Mouse (Mus musculus): ENCODE data around the gene E130208F15Rik. TPM values are rescaled to one million over a fixed set of nuclear protein-coding genes. Genes with fewer than 3 reads are reported as not detected.

The E130208F15Rik gene
- polyA plus RNA-seq, 1 experiment from 2014 or later = not detected

- 44% methylated on average over 2 of the region's 2 CpGs for WGBS
- H3K9ac ChIP-seq (ENCODE audit: low read depth, low read length) = no peak overlapping the region
- H3K4me2 ChIP-seq (replicated peaks; ENCODE audit: low read depth, low read length) = no peak overlapping the region
- H3K27ac ChIP-seq (ENCODE audit: low read depth, low read length) = no peak overlapping the region
- H3K27me3 ChIP-seq (ENCODE audit: control insufficient read depth, insufficient read depth, low read length) = no peaks in the 10 kb centered on the region
- H3K36me3 ChIP-seq (ENCODE audit: control insufficient read depth, insufficient read depth, low read length) = no peaks in the 10 kb centered on the region
- ATAC-seq (ENCODE audit: low FRiP score, low TSS enrichment) = no peak
- H3K4me1 ChIP-seq (ENCODE audit: control insufficient read depth, insufficient read depth, low read length) = peaks cover 19% of the 10 kb centered on the region
- peaks cover 3% of the 10 kb centered on the region; the same call in 1 of the 2 replicates for H3K9me3 ChIP-seq (ENCODE audit: control insufficient read depth, low read length)
- no peak overlapping the region for H3K4me3 ChIP-seq (ENCODE audit: low read length)
These were observed 3.8 kb downstream of the E130208F15Rik start for GRCm38 (mm10) chr7:30325364-30325763.

DNA sequence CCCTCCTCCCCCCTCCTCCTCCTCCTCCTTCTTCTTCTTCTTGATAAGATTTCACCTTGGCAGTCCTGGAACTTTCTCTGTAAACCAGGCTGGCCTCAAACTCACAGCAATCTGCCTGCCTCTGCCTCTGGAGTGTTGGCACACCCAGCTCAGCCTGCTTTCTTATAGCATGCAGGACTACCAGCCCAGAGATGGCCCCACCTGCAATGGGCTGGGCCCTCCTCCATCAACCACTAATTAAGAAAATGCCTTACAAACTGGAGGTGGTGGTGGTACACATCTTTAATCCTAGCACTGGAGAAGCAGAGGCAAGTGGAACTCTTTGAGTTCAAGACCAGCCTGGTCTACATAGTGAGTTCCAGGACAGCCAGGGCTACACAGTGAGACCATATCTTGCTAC is 4.9 kb downstream of the E130208F15Rik start:
- no peaks in the 10 kb centered on the region for H3K36me3 ChIP-seq (ENCODE audit: control insufficient read depth, insufficient read depth, low read length)
- H3K27ac ChIP-seq (ENCODE audit: low read depth, low read length) = no peak overlapping the region
- no peak for ATAC-seq (ENCODE audit: low FRiP score, low TSS enrichment)
- H3K27me3 ChIP-seq (ENCODE audit: control insufficient read depth, insufficient read depth, low read length) = no peaks in the 10 kb centered on the region
- H3K4me2 ChIP-seq (replicated peaks; ENCODE audit: low read depth, low read length) = no peak overlapping the region
- H3K4me3 ChIP-seq (ENCODE audit: low read length) = no peak overlapping the region
- H3K4me1 ChIP-seq (ENCODE audit: control insufficient read depth, insufficient read depth, low read length) = peaks cover 12% of the 10 kb centered on the region
- no peak overlapping the region for H3K9ac ChIP-seq (ENCODE audit: low read depth, low read length)
- H3K9me3 ChIP-seq (ENCODE audit: control insufficient read depth, low read length) = peaks cover 3% of the 10 kb centered on the region; the same call in 1 of the 2 replicates

DNA sequence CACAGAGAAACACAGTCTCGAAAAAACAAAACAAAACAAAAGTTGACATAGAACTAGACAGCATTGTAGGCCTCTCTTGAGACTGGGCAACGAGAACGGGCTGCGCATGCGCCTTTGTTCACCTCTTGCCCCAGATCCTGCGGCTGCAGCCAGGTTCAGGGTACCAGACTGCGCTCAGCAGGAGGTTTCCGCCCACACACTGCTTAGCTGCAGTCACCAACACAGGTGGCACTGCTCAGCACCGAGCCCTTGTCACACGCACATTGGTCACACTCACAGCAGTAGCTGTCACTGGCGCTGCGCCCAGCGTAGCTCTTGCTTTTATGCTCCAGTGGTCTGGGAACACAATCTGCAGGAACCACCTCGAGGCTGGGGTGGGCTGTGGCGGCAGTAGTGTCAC is 5.6 kb downstream of the E130208F15Rik start:
- ATAC-seq (ENCODE audit: low FRiP score, low TSS enrichment) = peak; percentile 43
- Histone ChIP-seq H3K4me2 (replicated peaks; ENCODE audit: low read depth, low read length) (no peak overlapping the region), H3K9ac (ENCODE audit: low read depth, low read length) (no peak overlapping the region), H3K9me3 (ENCODE audit: control insufficient read depth, low read length) (peaks cover 3% of the 10 kb centered on the region; the same call in 1 of the 2 replicates), H3K4me1 (ENCODE audit: control insufficient read depth, insufficient read depth, low read length) (peaks cover 11% of the 10 kb centered on the region; the same call in 1 of the 2 replicates), H3K27ac (ENCODE audit: low read depth, low read length) (0 out of 2 replicates have a peak overlapping the region, but pooled peaks have one; percentile 17), H3K4me3 (ENCODE audit: low read length) (no peak overlapping the region), H3K36me3 (ENCODE audit: control insufficient read depth, insufficient read depth, low read length) (no peaks in the 10 kb centered on the region), H3K27me3 (ENCODE audit: control insufficient read depth, insufficient read depth, low read length) (no peaks in the 10 kb centered on the region)
- 32% methylated on average over 15 of the region's 15 CpGs for WGBS

DNA sequence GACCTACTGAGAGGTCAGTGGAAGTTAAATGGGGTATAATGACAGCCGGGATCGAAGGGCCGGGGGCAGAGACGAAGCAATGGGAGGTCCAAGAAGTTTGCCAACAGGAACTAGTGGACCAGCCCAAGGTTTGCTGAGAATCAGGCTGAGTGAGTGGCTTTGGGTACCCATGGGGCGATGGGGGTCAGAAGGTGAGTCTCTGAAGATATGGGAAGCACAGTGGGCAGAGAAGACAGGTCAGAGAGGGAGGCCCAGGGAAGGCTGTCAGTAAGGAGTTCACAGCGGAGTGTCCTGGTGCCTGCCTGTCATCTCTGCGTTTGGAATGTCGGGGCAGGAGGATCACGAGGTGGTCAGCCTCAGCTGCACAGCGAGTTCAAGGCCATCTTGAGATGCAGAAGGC is 6.8 kb downstream of the E130208F15Rik start:
- Histone ChIP-seq H3K4me1 (ENCODE audit: control insufficient read depth, insufficient read depth, low read length) (peaks cover 6% of the 10 kb centered on the region; the same call in 1 of the 2 replicates), H3K36me3 (ENCODE audit: control insufficient read depth, insufficient read depth, low read length) (no peaks in the 10 kb centered on the region), H3K4me3 (ENCODE audit: low read length) (no peak overlapping the region), H3K27me3 (ENCODE audit: control insufficient read depth, insufficient read depth, low read length) (no peaks in the 10 kb centered on the region), H3K27ac (ENCODE audit: low read depth, low read length) (no peak overlapping the region), H3K4me2 (replicated peaks; ENCODE audit: low read depth, low read length) (no peak overlapping the region), H3K9ac (ENCODE audit: low read depth, low read length) (no peak overlapping the region), H3K9me3 (ENCODE audit: control insufficient read depth, low read length) (peaks cover 3% of the 10 kb centered on the region; the same call in 1 of the 2 replicates)
- 35% methylated on average over 10 of the region's 10 CpGs for WGBS
- ATAC-seq (ENCODE audit: low FRiP score, low TSS enrichment) = no peak

- Histone ChIP-seq H3K9ac (ENCODE audit: low read depth, low read length) (no peak overlapping the region), H3K4me2 (replicated peaks; ENCODE audit: low read depth, low read length) (0 out of 2 replicates have a peak overlapping the region, but pooled peaks have one; percentile 25), H3K9me3 (ENCODE audit: control insufficient read depth, low read length) (no peaks in the 10 kb centered on the region), H3K4me3 (ENCODE audit: low read length) (no peak overlapping the region), H3K4me1 (ENCODE audit: control insufficient read depth, insufficient read depth, low read length) (peaks cover 6% of the 10 kb centered on the region; the same call in 1 of the 2 replicates), H3K27me3 (ENCODE audit: control insufficient read depth, insufficient read depth, low read length) (peaks cover 13% of the 10 kb centered on the region; the same call in 1 of the 2 replicates), H3K27ac (ENCODE audit: low read depth, low read length) (no peak overlapping the region), H3K36me3 (ENCODE audit: control insufficient read depth, insufficient read depth, low read length) (no peaks in the 10 kb centered on the region)
- 10% methylated on average over 13 of the region's 13 CpGs for WGBS
- peak; percentile 81 for ATAC-seq (ENCODE audit: low FRiP score, low TSS enrichment)
These were observed 10.3 kb downstream of the E130208F15Rik start for GRCm38 (mm10) chr7:30331887-30332286.

DNA sequence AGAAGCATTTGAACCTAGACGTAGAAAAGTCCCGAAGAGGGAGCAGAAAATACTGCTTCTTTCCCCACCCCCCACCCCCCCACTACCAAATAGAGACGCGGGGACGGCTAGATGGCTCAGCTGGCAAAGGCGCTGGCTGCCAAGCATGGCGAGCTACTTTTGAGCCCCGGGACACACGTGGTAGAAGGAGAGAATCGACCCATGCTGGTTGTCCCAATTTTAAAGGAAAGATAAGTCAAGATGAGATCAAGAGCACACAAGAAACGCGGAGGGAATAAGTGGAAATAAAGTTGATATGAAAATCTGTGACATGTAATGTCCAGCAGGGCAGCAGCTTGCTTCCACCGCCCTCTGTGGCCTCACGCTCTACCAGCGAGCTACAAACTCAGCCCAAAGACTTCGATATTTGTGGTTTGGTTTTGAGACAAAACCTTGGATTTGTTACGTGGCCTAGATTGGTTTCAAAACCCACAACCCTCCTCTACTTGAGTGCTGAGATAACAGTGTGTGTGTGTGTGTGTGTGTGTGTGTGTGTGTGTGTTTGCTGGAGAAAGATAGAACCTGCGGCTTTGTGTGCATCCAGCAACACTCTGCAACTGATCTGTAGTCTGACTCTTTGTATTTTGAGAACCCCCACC is 11.2 kb downstream of the E130208F15Rik start:
- Histone ChIP-seq H3K9ac (ENCODE audit: low read depth, low read length) (no peak overlapping the region), H3K4me1 (ENCODE audit: control insufficient read depth, insufficient read depth, low read length) (no peaks in the 10 kb centered on the region), H3K9me3 (ENCODE audit: control insufficient read depth, low read length) (no peaks in the 10 kb centered on the region), H3K4me3 (ENCODE audit: low read length) (no peak overlapping the region), H3K27me3 (ENCODE audit: control insufficient read depth, insufficient read depth, low read length) (peaks cover 13% of the 10 kb centered on the region; the same call in 1 of the 2 replicates), H3K36me3 (ENCODE audit: control insufficient read depth, insufficient read depth, low read length) (no peaks in the 10 kb centered on the region), H3K27ac (ENCODE audit: low read depth, low read length) (no peak overlapping the region), H3K4me2 (replicated peaks; ENCODE audit: low read depth, low read length) (no peak overlapping the region)
- WGBS = 69% methylated on average over 18 of the region's 18 CpGs
- no peak for ATAC-seq (ENCODE audit: low FRiP score, low TSS enrichment)

DNA sequence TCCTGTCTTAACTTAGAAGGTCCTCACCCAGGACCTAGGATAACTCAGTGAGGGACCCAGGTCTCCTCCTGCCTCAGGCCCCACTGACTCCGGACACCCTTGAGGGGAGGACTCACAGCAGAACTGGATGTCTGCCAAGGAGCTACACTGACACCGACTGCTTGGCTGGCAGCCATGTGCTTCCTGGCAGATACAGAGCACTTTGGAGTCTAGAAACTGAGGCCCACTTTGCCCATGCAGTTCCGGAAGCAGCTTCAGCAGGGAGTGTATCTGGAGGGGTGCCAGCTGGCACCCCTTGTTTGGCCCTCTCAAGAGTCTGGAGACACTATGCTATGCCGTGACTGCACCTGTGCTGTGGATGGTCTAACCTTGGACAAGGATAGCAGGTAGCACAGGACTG is 11.9 kb downstream of the E130208F15Rik start:
- Histone ChIP-seq H3K4me1 (ENCODE audit: control insufficient read depth, insufficient read depth, low read length) (no peaks in the 10 kb centered on the region), H3K9me3 (ENCODE audit: control insufficient read depth, low read length) (no peaks in the 10 kb centered on the region), H3K36me3 (ENCODE audit: control insufficient read depth, insufficient read depth, low read length) (no peaks in the 10 kb centered on the region), H3K27ac (ENCODE audit: low read depth, low read length) (no peak overlapping the region), H3K4me2 (replicated peaks; ENCODE audit: low read depth, low read length) (no peak overlapping the region), H3K9ac (ENCODE audit: low read depth, low read length) (no peak overlapping the region), H3K4me3 (ENCODE audit: low read length) (no peak overlapping the region), H3K27me3 (ENCODE audit: control insufficient read depth, insufficient read depth, low read length) (peaks cover 13% of the 10 kb centered on the region; the same call in 1 of the 2 replicates)
- 46% methylated on average over 4 of the region's 4 CpGs for WGBS
- no peak for ATAC-seq (ENCODE audit: low FRiP score, low TSS enrichment)

DNA sequence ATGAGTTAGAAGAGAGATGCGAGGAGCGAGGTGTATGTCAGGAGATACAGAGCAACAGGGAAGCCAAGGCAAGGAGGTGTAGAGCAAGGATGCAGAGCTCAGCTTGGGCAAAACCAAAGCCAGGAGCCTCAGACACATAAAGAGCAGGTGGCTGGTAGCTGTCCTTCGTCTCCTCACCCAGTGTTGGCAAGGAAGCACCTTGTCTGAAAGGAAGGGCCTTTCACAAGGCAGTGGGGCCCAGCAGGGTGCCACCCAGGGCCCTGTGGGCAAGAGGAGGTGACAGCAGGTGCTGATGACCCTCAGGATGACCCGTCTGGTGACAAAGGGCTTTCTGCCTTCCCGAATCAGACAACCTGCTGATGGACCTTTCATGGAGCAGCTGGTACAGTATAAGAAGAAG is 13.0 kb downstream of the E130208F15Rik start:
- H3K4me2 ChIP-seq (replicated peaks; ENCODE audit: low read depth, low read length) = no peak overlapping the region
- no peaks in the 10 kb centered on the region for H3K4me1 ChIP-seq (ENCODE audit: control insufficient read depth, insufficient read depth, low read length)
- H3K9ac ChIP-seq (ENCODE audit: low read depth, low read length) = no peak overlapping the region
- H3K27ac ChIP-seq (ENCODE audit: low read depth, low read length) = no peak overlapping the region
- no peak overlapping the region for H3K4me3 ChIP-seq (ENCODE audit: low read length)
- ATAC-seq (ENCODE audit: low FRiP score, low TSS enrichment) = no peak
- H3K36me3 ChIP-seq (ENCODE audit: control insufficient read depth, insufficient read depth, low read length) = no peaks in the 10 kb centered on the region
- 69% methylated on average over 5 of the region's 5 CpGs for WGBS
- no peaks in the 10 kb centered on the region for H3K9me3 ChIP-seq (ENCODE audit: control insufficient read depth, low read length)
- H3K27me3 ChIP-seq (ENCODE audit: control insufficient read depth, insufficient read depth, low read length) = peaks cover 16% of the 10 kb centered on the region; the same call in 1 of the 2 replicates

- Histone ChIP-seq H3K9me3 (ENCODE audit: control insufficient read depth, low read length) (no peaks in the 10 kb centered on the region), H3K36me3 (ENCODE audit: control insufficient read depth, insufficient read depth, low read length) (no peaks in the 10 kb centered on the region), H3K4me2 (replicated peaks; ENCODE audit: low read depth, low read length) (no peak overlapping the region), H3K9ac (ENCODE audit: low read depth, low read length) (no peak overlapping the region), H3K4me3 (ENCODE audit: low read length) (no peak overlapping the region), H3K4me1 (ENCODE audit: control insufficient read depth, insufficient read depth, low read length) (no peaks in the 10 kb centered on the region), H3K27me3 (ENCODE audit: control insufficient read depth, insufficient read depth, low read length) (peaks cover 16% of the 10 kb centered on the region; the same call in 1 of the 2 replicates), H3K27ac (ENCODE audit: low read depth, low read length) (no peak overlapping the region)
- ATAC-seq (ENCODE audit: low FRiP score, low TSS enrichment) = no peak
- WGBS = 72% methylated on average over 6 of the region's 6 CpGs
These were observed 14.1 kb downstream of the E130208F15Rik start for GRCm38 (mm10) chr7:30335688-30336087.

Data from kidney, embryonic 14.5 days (tissue).